Mouse (Mus musculus): ENCODE measurements around the gene Capza1. TPM values are rescaled to one million over a fixed set of nuclear protein-coding genes. Genes with fewer than 3 reads are reported as not detected.

The Capza1 gene
- total RNA-seq, 2 experiments from 2014 or later, result 34.5 to 40.5 TPM

Other genes starting within 250 kb of the Capza1 start
- 10 to 100 TPM; 23.0 to 23.2 TPM for gene Slc16a1, start 225.8 kb downstream of the Capza1 start, total RNA-seq (2021)
- under 1 TPM; 0.43 to 0.76 TPM for gene Ppm1j, start 83.4 kb downstream of the Capza1 start, total RNA-seq (2021)
- under 1 TPM in 1 of 2 experiments, not detected in 1; 0.09 TPM for gene Fam19a3, start 82.7 kb downstream of the Capza1 start, total RNA-seq (2021)
- gene Rhoc, start 76.1 kb downstream of the Capza1 start, total RNA-seq (2021), result 10 to 100 TPM; 32.7 to 33.5 TPM
- 10 to 100 TPM in 1 of 2 experiments, 1 to 10 TPM in 1; 8.0 to 10.5 TPM for gene Mov10, start 45.9 kb downstream of the Capza1 start, total RNA-seq (2021)
- 10 to 100 TPM; 33.0 to 39.3 TPM for gene St7l, start 500 bp downstream of the Capza1 start, total RNA-seq (2021)
- gene Wnt2b, start 97.4 kb upstream of the Capza1 start, total RNA-seq (2021), result 1 to 10 TPM; 2.5 to 2.8 TPM
- gene Cttnbp2nl, start 188.6 kb upstream of the Capza1 start, total RNA-seq (2021), result 10 to 100 TPM; 23.3 to 25.6 TPM
- gene 4930564D02Rik, start 202.3 kb upstream of the Capza1 start, total RNA-seq (2021), result not detected